Mouse (Mus musculus) ES-E14 (cell line): ENCODE measurements at regions not wholly inside any gene's neighbourhood (a gene's known extent, or its start where the extent isn't known, plus 50 kb on each side); places are given as distances from the start of the nearest gene placed in this dataset.

Experiments used
- CHD2 ChIP-seq: IDR thresholded peaks from 2 replicates; pipeline ENCODE4 v1.6.1; 2014; ENCODE audit warnings: mild to moderate bottlenecking, low read depth, low read length, inconsistent platforms
- HCFC1 ChIP-seq: IDR thresholded peaks from 2 replicates; pipeline ENCODE4 v1.6.1; 2012; ENCODE audit warnings: low read length, inconsistent platforms, borderline replicate concordance; ENCODE audit not compliant: insufficient read depth
- ZNF384 ChIP-seq: IDR thresholded peaks from 2 replicates; pipeline ENCODE4 v1.6.1; 2012; ENCODE audit warnings: low read depth, low read length, inconsistent platforms

DNA sequence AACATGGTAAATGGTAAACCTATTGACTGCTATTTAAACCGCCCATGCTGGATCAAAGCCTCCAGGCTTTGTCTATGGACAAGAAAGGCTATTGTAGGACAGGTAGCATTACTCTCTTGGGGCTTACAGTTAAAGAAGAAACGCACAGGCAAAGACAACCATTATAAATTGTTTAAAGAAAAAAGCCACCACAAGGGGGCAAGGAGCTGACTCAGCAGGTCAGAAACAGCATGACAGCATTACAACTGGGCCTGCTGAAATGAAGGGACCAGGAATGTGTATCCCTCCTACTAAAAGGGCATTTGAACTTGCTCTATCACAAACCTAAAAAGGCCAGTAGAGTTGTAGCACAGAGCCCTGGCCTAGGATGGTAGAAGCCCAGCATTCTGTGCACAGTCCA, 314.3 kb downstream of the Adgrl2 start:
- no peak for TF ChIP-seq CHD2
- no peak for TF ChIP-seq HCFC1
- no peak for TF ChIP-seq ZNF384
